Mouse (Mus musculus) gastrocnemius, postnatal 25 days (tissue): ENCODE measurements around the gene Itga3. TPM values are rescaled to one million over a fixed set of nuclear protein-coding genes. Genes with fewer than 3 reads are reported as not detected.
"Not testable (repeated sequence)": the region's sequence is repeated elsewhere in the genome, so short reads cannot be mapped to it uniquely, and the experiment has no call there.

ENCODE experiments used
- DNase-seq: peaks from one replicate; pipeline ENCODE4 v3.0.0; 2022
- total RNA-seq, 2 experiments: library from RNA; stranded (reverse); gene quantifications; 1 replicate in 1 of 2; 2 replicates in 1 of 2; pipeline ENCODE4 v1.2.3; 2021

The Itga3 gene
- total RNA-seq, 2 experiments from 2014 or later = 2.9 to 5.4 TPM

DNA sequence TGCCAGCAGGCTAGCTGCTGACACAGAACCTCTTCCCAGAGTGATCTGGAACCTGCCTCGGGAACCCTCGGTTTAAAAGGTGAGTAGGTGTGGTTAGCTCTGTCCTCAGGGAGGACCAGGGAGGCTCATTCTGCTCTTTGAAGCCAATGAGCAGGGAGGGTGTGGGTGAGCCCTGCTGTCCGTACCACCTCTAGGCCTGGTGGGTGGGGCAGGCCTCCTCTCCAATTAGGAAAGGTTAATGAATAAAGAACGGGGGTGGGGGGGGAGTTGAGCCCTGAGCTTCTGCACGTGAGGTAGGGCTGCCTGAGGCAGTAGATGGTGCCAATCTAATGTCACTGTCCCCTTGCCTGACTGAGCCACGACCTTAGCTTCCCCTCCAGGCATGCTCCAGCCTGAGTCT lies 43.7 kb downstream of the Itga3 start:
- no peak for DNase-seq

DNA sequence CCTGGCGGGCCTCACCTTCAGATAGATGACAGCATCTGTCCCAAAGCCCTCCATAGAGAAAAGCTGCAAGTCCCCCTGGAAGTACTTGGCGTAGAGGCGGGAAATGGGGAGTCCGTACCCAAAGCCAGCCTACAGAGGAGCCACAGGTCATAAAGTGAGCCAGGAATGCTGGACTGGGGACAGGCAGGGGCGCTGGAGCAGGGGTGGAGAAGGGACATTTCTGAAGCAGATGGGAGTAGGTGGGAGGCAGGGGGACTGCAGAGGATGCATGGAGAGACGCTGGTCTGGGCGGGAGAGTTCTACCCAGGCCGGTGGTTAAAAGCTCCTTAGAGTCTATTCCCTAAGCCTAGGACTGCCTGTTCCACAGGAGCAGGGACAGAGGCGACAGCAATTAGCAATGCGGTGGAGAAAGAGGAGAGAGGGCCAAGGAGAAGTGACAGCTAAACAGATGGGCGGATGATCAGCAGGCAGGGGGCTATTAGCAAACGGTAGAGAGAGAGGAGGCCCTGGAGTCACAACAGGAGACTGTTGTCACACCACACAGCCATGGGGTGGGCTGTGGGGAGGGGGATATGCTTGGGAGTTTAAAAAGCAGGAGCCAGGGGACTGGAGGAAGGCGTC lies 48.6 kb downstream of the Itga3 start:
- no peak for DNase-seq

DNA sequence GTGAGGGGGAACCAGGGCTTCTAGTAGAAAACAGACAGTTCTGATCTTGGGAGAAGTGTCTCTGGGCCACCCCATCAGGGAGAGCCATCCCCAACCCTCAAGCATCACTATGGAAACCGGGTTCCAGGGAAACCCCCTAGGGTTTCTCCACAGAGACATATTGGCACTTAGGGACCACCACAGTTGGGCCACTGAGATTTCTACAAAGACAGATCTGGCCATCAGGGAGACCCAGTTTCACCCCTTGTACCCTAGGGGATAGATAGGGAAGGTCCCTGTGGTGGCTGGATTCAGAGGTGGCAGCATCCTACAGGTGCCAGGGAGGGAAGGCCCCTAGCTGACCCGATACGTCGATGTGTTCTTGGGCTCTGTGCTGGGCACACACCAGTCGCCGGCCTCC lies 49.8 kb downstream of the Itga3 start:
- DNase-seq = no peak

DNA sequence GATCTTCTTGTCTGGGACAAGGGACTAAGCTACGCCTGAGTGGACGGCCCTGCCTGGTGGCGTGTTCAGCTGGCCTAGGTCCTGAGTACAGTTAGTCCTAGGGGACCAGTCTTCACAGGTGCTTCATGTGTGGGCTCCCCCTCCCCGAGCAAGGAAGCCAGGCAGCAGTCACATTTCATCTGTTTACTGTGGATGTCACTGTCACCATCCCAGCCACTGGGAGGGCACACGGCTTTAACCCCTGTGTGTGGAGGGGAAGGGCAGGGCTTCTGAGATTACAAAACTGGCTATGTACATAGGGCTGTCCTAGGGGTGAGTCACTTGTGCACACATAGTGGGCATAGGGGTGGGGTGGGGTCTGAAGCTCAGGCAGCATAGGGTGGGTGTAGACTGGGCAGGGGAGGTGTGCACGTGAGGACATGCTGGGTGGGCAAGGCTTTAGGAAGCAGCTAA lies 50.5 kb downstream of the Itga3 start:
- DNase-seq = no peak

DNA sequence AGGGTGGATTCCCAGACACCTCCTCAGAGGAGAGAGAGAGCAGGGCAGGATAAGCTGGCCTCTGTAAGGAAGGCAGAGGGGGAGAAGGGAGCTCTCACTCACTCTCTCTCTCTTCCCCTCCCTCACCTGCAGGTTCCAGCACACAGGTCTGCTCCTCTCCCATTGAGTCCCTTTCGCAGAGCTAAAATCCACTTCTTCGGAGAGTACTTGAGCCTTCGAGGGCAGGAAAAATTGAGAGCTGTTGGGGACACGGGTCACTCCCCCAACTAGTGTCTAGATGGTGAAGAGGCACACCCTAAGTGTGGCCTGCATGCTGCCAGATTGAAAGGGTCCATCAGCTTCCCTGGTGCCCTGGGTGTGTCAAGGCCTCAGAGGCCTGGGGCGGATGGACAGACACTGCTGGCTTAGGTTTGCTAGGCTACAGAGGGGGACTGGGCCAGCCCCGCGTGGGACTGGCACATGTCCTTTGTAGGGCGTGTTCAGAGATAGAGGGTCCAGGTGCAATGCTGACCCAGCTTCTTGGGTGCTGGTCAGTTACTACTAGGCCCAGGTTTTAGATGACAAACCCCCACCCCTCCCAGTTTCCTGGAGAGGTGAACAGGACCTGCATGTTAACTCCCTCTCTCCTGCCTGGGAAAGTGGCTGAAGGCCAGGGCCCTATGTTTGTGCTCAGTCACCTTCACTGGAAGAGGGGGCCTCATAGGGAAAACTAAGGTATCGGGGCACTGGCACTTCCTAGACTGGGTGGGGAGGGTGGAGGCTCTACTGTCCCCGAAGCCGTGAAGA lies 51.2 kb downstream of the Itga3 start:
- no peak for DNase-seq

DNA sequence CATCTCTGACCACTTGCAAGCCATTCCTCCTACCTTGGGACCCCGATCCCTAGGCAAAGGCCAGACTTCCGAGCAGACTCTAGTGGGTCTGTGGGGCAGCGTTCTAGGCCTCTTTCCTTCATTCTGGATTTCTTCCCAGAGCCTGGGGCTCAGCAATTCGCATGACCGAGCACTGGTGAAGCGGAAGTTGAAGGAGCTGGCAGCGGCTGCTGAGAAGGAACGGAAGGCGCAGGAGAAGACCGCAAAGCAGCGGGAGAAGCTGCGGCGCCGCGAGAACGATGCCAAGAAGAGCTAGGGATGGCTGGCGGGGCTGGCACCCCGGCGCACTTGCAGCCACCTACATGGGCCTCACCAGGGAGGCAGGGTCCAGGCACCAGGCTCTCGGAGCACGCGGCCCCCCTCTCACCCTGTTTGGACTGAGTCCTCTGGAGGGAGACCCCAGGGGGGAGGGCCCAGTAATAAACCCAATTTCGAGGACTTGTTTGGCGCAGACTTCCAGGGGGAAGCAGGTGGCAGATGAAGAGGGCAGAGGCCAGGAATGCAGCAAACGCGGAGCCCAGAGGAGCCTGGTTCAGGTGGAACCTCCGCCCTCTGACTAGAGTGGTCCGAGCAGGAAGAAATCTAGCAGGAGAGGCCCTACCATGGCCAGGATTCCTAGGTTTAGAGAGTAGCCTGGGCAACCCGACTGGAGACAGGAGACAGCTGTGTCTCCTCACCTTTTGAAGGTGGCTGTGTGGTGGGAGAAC lies 52.0 kb downstream of the Itga3 start:
- DNase-seq = no peak

DNA sequence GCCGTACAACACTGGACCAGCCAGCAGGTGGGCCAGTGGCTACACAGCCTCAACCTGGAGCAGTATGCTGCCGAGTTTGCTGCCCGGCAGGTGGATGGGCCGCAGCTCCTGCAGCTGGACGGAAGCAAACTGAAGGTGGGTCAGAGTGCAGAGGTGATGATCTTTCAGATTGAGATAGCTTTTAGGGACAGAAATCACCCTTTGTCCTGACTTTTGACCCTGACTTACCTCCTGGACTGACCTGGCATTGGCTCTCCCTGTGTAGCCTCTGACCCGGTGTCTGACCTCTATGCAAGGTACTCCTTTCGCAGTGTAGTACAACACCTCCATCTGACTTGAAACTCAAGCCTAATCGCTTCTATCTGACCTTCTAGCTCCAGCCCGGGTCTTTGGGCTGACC lies 53.1 kb downstream of the Itga3 start:
- no peak for DNase-seq

DNA sequence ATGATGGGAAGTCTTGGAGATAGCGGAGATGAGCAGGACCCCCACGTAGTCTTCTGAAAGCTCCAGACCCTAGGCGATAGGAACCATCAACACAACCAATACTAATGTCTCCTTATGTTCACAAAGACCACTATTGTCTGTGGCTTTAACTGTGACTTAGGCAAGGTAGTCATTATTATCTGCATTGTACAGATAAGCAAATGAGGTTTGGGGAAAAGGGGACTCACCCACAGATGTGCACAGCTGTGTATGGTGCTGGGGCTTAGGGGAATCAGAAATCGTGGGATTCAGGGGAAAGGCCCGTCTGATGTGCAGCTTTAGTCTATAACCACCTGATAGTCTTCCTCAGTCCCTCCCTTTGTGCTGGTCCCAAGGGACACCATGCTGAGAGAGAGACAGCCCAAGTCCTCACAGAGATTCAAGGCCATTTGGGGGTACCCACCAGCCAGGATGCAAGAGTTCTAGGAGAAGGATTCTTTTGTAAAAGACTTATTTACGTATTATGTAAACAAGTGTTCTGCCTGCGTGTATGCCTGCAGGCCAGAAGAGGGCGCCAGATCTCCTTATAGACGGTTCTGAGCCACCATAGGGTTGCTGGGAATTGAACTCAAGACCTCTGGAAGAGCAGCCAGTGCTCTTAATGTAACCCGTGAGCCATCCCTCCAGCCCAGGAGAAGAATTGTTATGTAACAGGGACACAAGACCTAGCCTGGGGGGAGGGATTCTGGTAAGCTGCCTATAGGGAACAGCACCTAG lies 54.2 kb downstream of the Itga3 start:
- DNase-seq = no peak

DNA sequence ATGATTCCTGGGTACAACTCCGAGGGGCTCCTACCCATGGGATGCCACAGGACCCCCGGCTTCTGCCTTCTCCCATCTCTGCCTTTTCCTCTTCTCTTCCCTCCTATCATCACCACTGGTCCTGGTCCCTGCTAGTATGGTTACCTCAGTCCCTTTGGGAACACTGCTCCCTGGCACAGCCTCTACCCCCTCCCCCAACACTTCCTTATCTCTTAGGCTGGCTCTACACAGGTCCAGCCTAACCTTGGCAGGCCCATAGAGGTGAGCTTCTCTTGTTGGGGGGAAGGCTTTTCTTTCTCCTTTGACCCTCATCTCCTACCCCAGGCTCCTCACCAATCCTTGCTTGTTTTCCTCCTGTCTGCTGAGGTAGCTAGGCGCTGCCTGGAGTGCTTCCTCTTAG lies 61.1 kb downstream of the Itga3 start:
- DNase-seq = no peak

DNA sequence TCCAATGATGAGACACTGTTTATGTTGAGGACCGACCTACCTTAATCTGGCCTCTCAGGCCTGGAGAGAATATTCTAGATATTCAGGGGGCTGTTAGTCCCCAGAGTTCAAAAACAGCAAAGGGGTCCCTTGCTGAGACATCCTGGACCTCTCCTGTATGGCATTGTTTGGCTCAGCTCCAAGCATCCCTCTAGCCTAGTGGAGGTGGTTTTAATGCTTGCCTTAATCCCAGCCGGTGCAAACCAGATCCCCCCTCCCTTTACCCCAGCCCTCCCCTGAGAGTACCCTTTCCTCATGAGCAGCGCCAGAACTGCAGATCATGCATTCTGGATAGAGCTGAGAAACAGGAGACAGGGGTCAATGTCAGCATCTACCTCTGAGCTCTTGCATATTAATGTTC lies 64.1 kb downstream of the Itga3 start:
- DNase-seq = no peak

DNA sequence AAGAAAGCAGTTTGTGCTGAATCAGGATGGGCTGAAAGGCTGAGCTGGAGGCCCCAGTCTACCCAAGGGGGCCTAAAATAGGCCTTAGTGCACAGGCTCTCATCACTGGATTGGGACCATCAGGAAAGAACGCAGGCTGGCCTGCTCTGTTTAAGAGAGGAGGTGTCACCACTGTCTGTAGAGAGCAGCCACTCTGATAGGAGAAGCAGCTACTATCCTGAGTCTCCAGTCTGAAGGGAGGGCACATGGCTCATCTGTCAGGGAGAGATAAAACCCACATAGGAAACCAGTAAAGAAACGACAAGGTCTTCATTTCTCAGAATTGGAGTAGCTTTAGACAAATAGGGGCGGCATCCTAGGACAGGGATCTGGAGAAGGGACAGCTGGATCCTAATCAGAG lies 64.5 kb downstream of the Itga3 start:
- DNase-seq = no peak

DNA sequence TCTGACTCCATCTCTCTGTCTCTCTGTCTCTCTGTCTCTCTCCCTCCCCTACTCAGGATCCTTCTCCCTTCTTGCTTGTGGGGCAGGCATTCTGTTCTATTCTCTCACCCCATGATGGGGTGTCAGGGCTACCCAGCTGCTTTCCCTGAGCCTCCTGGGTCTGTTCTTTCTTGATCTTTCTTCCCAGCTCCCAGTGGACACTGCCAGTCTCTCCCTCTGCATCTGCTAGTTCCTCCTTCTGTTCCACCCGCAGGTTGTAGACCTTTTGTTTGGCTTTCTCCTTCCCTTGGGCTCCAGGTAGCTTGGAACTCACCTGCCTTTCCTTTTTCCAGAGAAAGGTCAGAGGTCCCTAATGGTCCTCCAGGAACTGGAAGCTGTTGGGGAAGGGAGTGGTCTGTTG lies 65.2 kb downstream of the Itga3 start:
- no peak for DNase-seq

DNA sequence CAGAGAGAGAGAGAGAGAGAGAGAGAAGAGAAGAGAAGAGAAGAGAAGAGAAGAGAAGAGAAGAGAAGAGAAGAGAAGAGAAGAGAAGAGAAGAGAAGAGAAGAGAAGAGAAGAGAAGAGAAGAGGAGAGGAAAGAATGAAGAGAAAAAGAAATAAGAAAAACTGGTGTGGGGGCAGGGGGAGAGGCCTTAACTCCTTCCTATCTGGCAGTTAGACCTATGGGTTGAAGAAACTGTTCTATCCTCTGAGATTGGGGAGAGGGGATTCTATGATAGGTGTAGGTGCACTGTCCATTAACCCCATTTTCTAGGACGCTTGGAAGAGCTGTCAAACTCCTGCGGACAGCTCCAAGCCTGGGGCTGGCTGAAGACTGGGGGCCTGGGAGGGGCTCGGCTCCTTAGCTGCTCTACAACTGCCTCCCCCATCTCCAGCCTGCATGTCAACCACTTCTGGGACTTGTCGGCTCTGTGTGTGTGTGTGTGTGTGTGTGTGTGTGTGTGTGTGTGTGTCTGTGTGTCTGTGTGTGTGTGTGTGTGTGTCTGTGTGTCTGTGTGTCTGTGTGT lies 65.7 kb downstream of the Itga3 start:
- DNase-seq = not testable (repeated sequence)

DNA sequence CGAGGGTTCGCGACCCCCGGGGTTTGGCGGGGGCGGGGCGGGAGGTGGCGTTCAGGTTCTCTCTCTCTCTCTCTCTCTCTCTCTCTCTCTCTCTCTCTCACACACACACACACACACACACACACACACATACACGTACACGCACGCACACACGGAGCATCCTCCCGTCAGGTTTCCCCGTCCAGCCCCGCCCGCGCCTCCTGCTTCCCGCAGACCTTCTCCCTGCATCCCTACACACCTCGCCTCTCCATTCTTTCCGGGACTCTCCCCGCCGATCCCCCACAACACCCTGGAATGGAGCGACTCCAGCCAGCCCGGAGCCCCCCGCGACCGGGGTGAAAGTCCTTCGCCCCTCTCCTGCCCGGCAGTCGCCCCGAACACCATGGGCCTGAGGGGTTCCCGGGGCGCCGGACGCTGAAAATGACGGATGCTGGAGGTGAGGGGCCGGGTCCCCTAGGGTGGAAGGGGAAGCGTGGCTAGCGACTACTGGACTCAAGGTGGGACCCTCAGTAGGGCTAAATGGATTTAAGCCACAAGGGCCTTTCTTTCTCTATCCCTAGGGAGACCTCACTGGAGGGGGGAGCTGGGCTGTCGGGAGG lies 66.4 kb downstream of the Itga3 start:
- no peak for DNase-seq

DNA sequence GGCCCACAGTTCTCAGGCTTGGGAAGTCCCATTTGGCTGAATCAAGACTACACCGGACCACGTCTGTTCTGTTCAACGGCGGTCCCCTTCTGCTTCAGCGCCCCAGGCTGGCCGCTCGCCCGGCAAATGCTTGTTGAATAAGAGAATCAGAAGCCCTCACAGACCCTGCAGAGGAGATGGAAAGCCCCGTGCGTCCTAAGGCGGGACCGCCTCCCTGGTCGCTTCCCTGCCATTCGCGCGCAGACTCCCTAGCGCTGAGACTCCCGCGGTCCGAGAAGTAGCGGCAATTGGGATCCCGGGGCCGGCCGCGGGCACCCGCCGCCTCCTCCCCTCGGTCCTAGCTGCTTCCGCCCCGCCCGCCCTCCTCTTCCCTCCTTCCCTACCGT lies 67.0 kb downstream of the Itga3 start, which contains the start of gene Samd14:
TSS of gene Samd14 (plus strand) at position 251 of the 386 bp plus-strand sequence.
- peak; percentile 56 for DNase-seq

DNA sequence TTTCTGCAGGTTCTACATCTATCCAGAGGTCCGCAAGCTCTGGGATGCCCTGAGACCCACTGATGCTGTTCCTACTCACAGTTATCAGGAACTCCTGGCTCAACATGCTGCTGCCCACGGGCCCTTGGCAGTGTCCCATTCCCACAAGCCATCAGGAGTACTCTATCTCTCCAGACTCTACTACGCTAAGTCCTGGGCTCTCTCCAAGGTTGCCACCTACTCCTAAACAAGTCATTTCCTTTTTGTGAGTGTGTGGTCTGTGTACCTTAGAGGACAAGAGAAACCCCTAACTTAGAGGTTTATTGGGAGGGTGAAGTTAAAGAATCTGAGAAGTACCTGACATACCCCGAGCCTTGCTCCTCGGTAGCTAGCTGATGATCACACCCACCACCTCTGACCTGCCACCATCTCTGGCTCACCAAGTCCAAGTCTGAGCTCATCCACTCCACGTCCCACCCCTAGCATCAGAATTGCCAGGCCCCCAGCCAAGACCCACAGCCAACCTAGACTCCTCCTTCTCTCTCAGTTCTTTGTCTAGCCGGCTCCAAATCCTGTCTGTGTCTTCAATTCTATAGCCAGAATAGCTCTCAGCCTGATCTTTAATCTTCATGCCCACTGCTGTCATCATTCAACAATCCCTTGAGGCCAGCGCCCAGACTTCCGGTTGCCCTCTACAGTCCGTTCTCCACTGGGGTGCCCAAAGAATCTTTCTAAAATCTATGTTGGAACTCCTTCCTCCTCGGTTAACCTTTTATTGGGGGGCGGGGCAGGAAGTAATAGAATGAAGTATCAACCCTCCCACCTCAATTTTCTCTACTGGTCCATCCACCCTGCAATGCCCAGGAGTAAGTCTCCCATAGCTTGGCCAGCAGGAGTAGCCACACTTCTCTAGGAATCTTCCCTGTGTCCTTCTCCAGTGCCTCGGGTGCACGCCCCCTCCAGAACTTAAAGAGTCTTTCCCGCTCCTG lies 67.7 kb downstream of the Itga3 start:
- no peak for DNase-seq

DNA sequence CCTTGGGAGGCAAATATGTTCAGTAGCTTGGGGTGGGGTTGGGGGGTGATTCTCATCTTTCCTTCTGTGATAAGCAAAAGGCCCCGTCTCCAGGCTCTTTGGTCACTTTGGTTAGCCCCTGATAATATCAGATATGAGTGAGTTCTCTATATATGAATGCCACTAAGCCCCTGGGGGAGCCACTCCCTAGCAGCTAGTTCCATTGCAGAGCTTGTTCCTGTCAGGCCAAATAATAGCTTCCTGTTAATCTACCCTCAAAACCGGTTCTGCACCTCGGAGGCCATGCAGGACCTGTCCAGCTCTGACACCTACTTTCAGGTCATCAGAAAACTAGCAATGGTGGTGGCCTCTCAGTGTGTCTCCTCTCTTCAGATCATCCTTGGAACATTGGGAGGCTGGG lies 69.2 kb downstream of the Itga3 start:
- DNase-seq = no peak

DNA sequence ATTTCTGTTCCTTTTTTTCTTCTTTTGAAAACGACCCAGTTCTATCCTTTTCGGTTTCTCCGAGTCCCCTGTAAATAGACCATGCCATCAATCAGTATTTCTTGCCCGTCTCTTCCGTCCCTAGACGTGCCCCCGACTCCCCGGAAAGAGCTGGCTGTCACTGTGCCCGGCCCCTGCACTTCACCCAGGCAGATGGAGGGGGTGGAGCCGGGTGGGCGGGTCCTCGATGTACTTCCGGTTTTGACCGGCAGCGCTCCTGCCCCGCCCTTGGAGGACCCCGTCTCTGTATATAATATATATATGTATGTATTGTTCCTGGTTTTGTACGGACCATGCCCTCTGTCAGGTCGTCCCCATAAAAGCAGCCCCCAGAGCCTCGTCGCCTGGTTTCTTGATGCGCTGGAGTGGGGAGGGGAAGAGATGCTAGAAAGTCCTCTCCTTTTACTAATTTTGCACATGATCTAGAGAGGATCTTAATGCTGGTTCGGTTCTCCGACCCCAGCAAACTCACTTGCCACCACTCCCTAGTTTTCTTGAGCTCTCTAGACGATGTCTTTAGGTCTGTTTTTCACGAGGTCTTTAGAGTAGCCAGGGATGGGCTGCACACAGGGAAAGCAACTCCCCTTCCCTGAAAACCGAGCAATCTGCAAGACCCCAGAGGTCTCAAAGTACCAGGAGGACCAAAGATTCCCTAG lies 69.9 kb downstream of the Itga3 start:
- DNase-seq = peak; percentile 82

DNA sequence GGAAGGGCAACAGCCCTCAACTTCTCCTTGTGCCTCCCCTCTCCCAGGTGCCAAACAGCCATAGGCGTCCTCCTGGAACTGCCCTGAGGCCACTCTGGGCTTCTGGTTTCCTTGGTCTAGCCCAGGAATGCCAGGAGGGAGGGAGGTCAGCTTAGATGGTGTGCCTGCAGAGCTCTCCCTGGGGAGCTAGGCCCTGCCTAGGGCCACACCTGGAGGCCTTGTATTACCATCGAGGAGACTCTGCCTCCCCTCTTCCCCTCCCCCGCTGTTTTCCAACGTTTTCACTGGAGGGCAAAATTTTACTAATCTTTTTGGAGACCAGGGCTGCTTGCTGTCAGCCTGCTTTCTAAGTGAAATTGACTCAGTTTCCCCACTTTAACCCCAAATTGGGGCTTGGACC lies 70.6 kb downstream of the Itga3 start:
- no peak for DNase-seq

DNA sequence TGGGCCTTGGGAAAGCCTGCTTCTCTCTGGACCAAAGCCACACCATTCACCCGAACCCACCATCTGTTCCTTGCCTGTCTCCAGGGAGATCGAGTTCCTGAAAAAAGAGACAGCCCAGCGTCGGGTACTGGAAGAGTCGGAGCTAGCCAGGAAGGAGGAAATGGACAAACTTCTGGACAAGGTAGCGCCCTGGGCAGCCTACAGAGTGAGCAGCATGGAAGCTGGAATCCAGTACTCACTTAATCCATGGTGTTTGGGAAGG lies 71.7 kb downstream of the Itga3 start:
- DNase-seq = no peak
